Mouse (Mus musculus): ENCODE measurements around the gene Abhd2.

The Abhd2 gene

GRCm38 (mm10) chr7:79318110-79318801 lies 45.3 kb downstream of the Abhd2 start:
- peak; percentile 84 for DNase-seq (ENCODE audit: low read depth, low spot score)

GRCm38 (mm10) chr7:79323855-79324254 lies 50.9 kb downstream of the Abhd2 start:
- peak; percentile 50 for DNase-seq (ENCODE audit: low read depth, low spot score)

GRCm38 (mm10) chr7:79328769-79329168 lies 55.8 kb downstream of the Abhd2 start:
- no peak for DNase-seq (ENCODE audit: low read depth, low spot score)

GRCm38 (mm10) chr7:79331197-79331596 lies 58.2 kb downstream of the Abhd2 start:
- DNase-seq (ENCODE audit: low read depth, low spot score): no peak

- no peak for DNase-seq (ENCODE audit: low read depth, low spot score)
These were observed 60.4 kb downstream of the Abhd2 start for GRCm38 (mm10) chr7:79333419-79333818.

GRCm38 (mm10) chr7:79336362-79336910 lies 63.4 kb downstream of the Abhd2 start:
- DNase-seq (ENCODE audit: low read depth, low spot score): peak; percentile 84

- peak; percentile 72 for DNase-seq (ENCODE audit: low read depth, low spot score)
These were observed 72.9 kb downstream of the Abhd2 start for GRCm38 (mm10) chr7:79345902-79346301.

GRCm38 (mm10) chr7:79346555-79347075 lies 73.6 kb downstream of the Abhd2 start:
- no peak for DNase-seq (ENCODE audit: low read depth, low spot score)

- no peak for DNase-seq (ENCODE audit: low read depth, low spot score)
These were observed 74.3 kb downstream of the Abhd2 start for GRCm38 (mm10) chr7:79347108-79347813.

- peak; percentile 56 for DNase-seq (ENCODE audit: low read depth, low spot score)
These were observed 75.8 kb downstream of the Abhd2 start for GRCm38 (mm10) chr7:79348816-79349215.

GRCm38 (mm10) chr7:79349738-79350386 lies 76.9 kb downstream of the Abhd2 start:
- peak; percentile 83 for DNase-seq (ENCODE audit: low read depth, low spot score)

- DNase-seq (ENCODE audit: low read depth, low spot score): no peak
These were observed 85.6 kb downstream of the Abhd2 start for GRCm38 (mm10) chr7:79358350-79359182.

GRCm38 (mm10) chr7:79359183-79359435 lies 86.1 kb downstream of the Abhd2 start:
- DNase-seq (ENCODE audit: low read depth, low spot score): no peak

GRCm38 (mm10) chr7:79360056-79360455 lies 87.1 kb downstream of the Abhd2 start:
- no peak for DNase-seq (ENCODE audit: low read depth, low spot score)

- no peak for DNase-seq (ENCODE audit: low read depth, low spot score)
These were observed 89.2 kb downstream of the Abhd2 start for GRCm38 (mm10) chr7:79362208-79362607.

GRCm38 (mm10) chr7:79362830-79363229 lies 89.8 kb downstream of the Abhd2 start:
- no peak for DNase-seq (ENCODE audit: low read depth, low spot score)

GRCm38 (mm10) chr7:79363370-79364043 lies 90.5 kb downstream of the Abhd2 start:
- DNase-seq (ENCODE audit: low read depth, low spot score): no peak

GRCm38 (mm10) chr7:79368664-79369063 lies 95.7 kb downstream of the Abhd2 start:
- no peak for DNase-seq (ENCODE audit: low read depth, low spot score)

GRCm38 (mm10) chr7:79369416-79369815 lies 96.4 kb downstream of the Abhd2 start:
- no peak for DNase-seq (ENCODE audit: low read depth, low spot score)

GRCm38 (mm10) chr7:79371321-79371879 lies 98.4 kb downstream of the Abhd2 start:
- DNase-seq (ENCODE audit: low read depth, low spot score): peak; percentile 78

- no peak for DNase-seq (ENCODE audit: low read depth, low spot score)
These were observed 101.0 kb downstream of the Abhd2 start for GRCm38 (mm10) chr7:79374017-79374416.
